Mouse (Mus musculus): ENCODE results near the gene Sars.

DNA sequence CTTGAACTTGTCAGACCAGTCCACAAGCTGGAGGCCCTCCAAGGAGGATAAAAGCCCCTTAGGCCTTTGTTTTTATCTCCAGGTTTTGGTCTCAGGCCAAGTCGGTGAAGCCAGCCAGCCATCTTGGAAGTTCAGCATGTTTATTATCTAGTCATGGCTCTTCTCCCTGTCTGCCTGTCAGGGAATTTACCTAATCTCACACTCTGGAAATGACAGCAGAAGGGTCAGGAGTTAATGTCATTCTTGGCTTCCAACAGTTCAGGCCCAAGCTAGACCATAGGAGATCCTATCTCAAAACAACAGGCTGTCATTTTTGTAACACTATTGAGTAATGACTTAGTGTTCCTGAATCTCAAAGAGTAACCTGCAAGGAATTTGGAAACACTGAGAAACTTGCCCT, 9.2 kb upstream of the Sars start:
- TF ChIP-seq EP300 (IDR thresholded peaks at IDR 0.05) = no peak
- TF ChIP-seq CTCF (IDR thresholded peaks at IDR 0.05) = no peak
